Mouse (Mus musculus) olfactory bulb, adult 2 months (tissue): ENCODE measurements around the gene Zfp385c.

Experiments
- CTCF ChIP-seq: fragments of 200-500 bp; IDR thresholded peaks from 2 replicates; pipeline ENCODE4 v1.5.1; 2012; ENCODE audit warnings: low read depth, mild to moderate bottlenecking, low read length, moderate library complexity; ENCODE audit not compliant: insufficient read depth
- POLR2A ChIP-seq: fragments of 200-500 bp; IDR thresholded peaks from 2 replicates; pipeline ENCODE4 v1.6.1; 2012; ENCODE audit warnings: mild to moderate bottlenecking, low read depth, low read length, moderate library complexity; ENCODE audit not compliant: insufficient read depth

DNA sequence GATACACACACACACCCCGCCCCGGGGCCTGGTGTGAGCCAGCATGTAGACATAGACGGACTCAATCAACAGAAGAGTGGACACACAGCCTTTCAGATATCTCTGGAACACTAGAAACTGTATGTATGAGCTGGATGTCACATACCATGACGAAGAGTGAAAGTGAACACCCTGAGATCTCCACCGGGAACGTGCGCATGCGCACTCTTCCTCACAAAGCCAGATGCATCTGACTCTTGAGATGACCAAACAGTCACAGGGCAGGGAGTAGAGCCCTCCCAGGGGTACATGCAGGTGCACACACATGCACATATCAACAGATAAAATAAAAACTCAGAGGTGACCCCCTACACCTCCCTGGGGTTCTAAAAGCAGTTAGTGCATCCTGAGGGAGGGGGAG lies 43.9 kb downstream of the Zfp385c start:
- no peak for TF ChIP-seq POLR2A
- no peak for TF ChIP-seq CTCF
